8 mouse cellular contexts compared by ENCODE assay signal in genomic region chr7:44553826-44554225, GRCm38 (mm10). TPM values are rescaled to one million over a fixed set of nuclear protein-coding genes. Genes with fewer than 3 reads are reported as not detected.
A peak's percentile ranks its signal among the peaks of the same experiment; 100 is the strongest.
DNase-seq lines count a peak whose midpoint lies in the region; ATAC-seq lines count a peak whose summit lies in the region.

Gene Nr1h2 (minus strand): TSS chr7:44553951.

- DNase-seq in CD4-positive, CD25-positive, alpha-beta regulatory T cell, adult 2 months (ENCODE audit: low read depth, low spot score), result peak; percentile 98
- peak; percentile 45 for DNase-seq in fat pad, adult 2 months (ENCODE audit: extremely low read depth, low read depth, low spot score)
- peak; percentile 99 for DNase-seq in kidney, postnatal 10 days
- peak; percentile 97 to 98 for DNase-seq in natural killer cell, adult 2 months (ENCODE audit: low spot score in 2 of 2)

- peaks cover 28% of the 10 kb centered on the region; the same call in 1 of the 2 replicates for H3K27me3 ChIP-seq in heart, embryonic 13.5 days (replicated peaks)
- H3K27me3 ChIP-seq in liver, embryonic 12.5 days (replicated peaks), result no peaks in the 10 kb centered on the region; the same call in 1 of the 2 replicates
- no peaks in the 10 kb centered on the region for H3K27me3 ChIP-seq in stomach, embryonic 15.5 days (replicated peaks)

- no peaks in the 10 kb centered on the region for H3K9me3 ChIP-seq in heart, embryonic 13.5 days
- no peaks in the 10 kb centered on the region for H3K9me3 ChIP-seq in liver, embryonic 12.5 days (replicated peaks)
- H3K9me3 ChIP-seq in stomach, embryonic 15.5 days, result no peaks in the 10 kb centered on the region

- peaks cover 32% of the 10 kb centered on the region for H3K36me3 ChIP-seq in heart, embryonic 13.5 days
- peaks cover 35% of the 10 kb centered on the region for H3K36me3 ChIP-seq in liver, embryonic 12.5 days
- H3K36me3 ChIP-seq in stomach, embryonic 15.5 days, result peaks cover 17% of the 10 kb centered on the region

- 0 out of 2 replicates have a peak, but pooled peaks cover 3% of the 10 kb centered on the region for H3K4me1 ChIP-seq in brown adipose tissue, adult 24 weeks (ENCODE audit: control insufficient read depth, insufficient read depth, insufficient read length, low read length)
- peaks cover 12% of the 10 kb centered on the region for H3K4me1 ChIP-seq in heart, embryonic 13.5 days
- peaks cover 35% of the 10 kb centered on the region for H3K4me1 ChIP-seq in liver, embryonic 12.5 days
- H3K4me1 ChIP-seq in stomach, embryonic 15.5 days, result peaks cover 8% of the 10 kb centered on the region; the same call in 1 of the 2 replicates

- peak within 1 kb of the TSS; percentile 88 for H3K9ac ChIP-seq in heart, embryonic 13.5 days
- peak within 1 kb of the TSS; percentile 78 for H3K9ac ChIP-seq in liver, embryonic 12.5 days
- H3K9ac ChIP-seq in stomach, embryonic 15.5 days, result peak within 1 kb of the TSS; percentile 59

- WGBS in heart, embryonic 13.5 days, result under 1% methylated on average over 22 of the region's 22 CpGs
- 1% methylated on average over 22 of the region's 22 CpGs for WGBS in liver, embryonic 12.5 days (ENCODE audit: insufficient replicate concordance)
- under 1% methylated on average over 22 of the region's 22 CpGs for WGBS in stomach, embryonic 15.5 days

- H3K4me3 ChIP-seq in brown adipose tissue, adult 24 weeks (ENCODE audit: insufficient read depth, low read depth, low read length), result peak within 1 kb of the TSS; percentile 99
- peak within 1 kb of the TSS; percentile 87 for H3K4me3 ChIP-seq in heart, embryonic 13.5 days
- H3K4me3 ChIP-seq in liver, embryonic 12.5 days, result peak within 1 kb of the TSS; percentile 84
- peak within 1 kb of the TSS; percentile 80 for H3K4me3 ChIP-seq in stomach, embryonic 15.5 days (replicated peaks)

- H3K27ac ChIP-seq in brown adipose tissue, adult 24 weeks (replicated peaks; ENCODE audit: low read depth, low read length), result peak within 1 kb of the TSS; percentile 95
- peak within 1 kb of the TSS; percentile 97 for H3K27ac ChIP-seq in heart, embryonic 13.5 days (replicated peaks)
- peak within 1 kb of the TSS; percentile 97 for H3K27ac ChIP-seq in liver, embryonic 12.5 days
- peak within 1 kb of the TSS; percentile 99 for H3K27ac ChIP-seq in stomach, embryonic 15.5 days

- ATAC-seq in heart, embryonic 13.5 days (ENCODE audit: extremely low read depth, insufficient number of reproducible peaks, low FRiP score, low TSS enrichment), result peak; percentile 70
- peak; percentile 80 for ATAC-seq in liver, embryonic 12.5 days
- peak; percentile 85 for ATAC-seq in stomach, embryonic 15.5 days (ENCODE audit: insufficient read depth, low FRiP score, low read depth)

- H3K4me2 ChIP-seq in heart, embryonic 13.5 days, result peak within 1 kb of the TSS; percentile 75
- H3K4me2 ChIP-seq in liver, embryonic 12.5 days, result peak within 1 kb of the TSS; percentile 76
- peak within 1 kb of the TSS; percentile 58 for H3K4me2 ChIP-seq in stomach, embryonic 15.5 days

RNA-seq across cellular contexts. Expression of gene Nr1h2, which starts in this region (rescaled TPM):
- 49.1 and 54.3 TPM in 2 replicates for polyA plus RNA-seq in brown adipose tissue, adult 24 weeks (2012; ENCODE audit: insufficient read depth, insufficient read length, missing spikeins)
- polyA plus RNA-seq in heart, embryonic 13.5 days (2015; fragmentation: Nextera tagmentation; extraction: Ambion mirVana), result 53.5 and 58.3 TPM in 2 replicates
- 51.9 and 54.1 TPM in 2 replicates for polyA plus RNA-seq in liver, embryonic 12.5 days (2016; fragmentation: Nextera tagmentation; extraction: Ambion mirVana)
- 62.9 and 65.0 TPM in 2 replicates for polyA plus RNA-seq in stomach, embryonic 15.5 days (2015; fragmentation: Nextera tagmentation; extraction: Ambion mirVana)

Comparison
In these comparisons a context has a peak if more than half of its experiments do, and no peak if none do; other contexts are left out.
1. Peak in every context shown above with its lines: DNase-seq, ATAC-seq, H3K4me3 ChIP-seq and H3K27ac ChIP-seq.
2. DNase-seq: peak in every context shown above with its lines; median percentile 99 in kidney, postnatal 10 days; 98 in CD4-positive, CD25-positive, alpha-beta regulatory T cell, adult 2 months; 98 in natural killer cell, adult 2 months; 45 in fat pad, adult 2 months.